Mouse (Mus musculus) heart, postnatal 0 days (tissue): Measurements from ENCODE around the gene D130052B06Rik. TPM values are rescaled to one million over a fixed set of nuclear protein-coding genes. Genes with fewer than 3 reads are reported as not detected.

Source experiments
- ATAC-seq: fragments of 200-750 bp; cut with Nextera tagmentation; 2 replicates; pipeline ENCODE4 v1.8.0; 2017; ENCODE audit warnings: low read depth, moderate number of reproducible peaks, moderate library complexity; ENCODE audit not compliant: insufficient read depth
- DNase-seq: peaks from one replicate; pipeline ENCODE4 v3.0.0-alpha.2; 2016; ENCODE audit warnings: low spot score
- H3K27ac ChIP-seq: fragments of 300-500 bp; sonication (generic); 2 replicates; pipeline ENCODE4 v1.5.1; 2014; ENCODE audit warnings: low read depth, mild to moderate bottlenecking
- H3K27me3 ChIP-seq: fragments of 300-500 bp; sonication (generic); 2 replicates; pipeline ENCODE4 v1.6.1; 2014; ENCODE audit warnings: low read length, mixed read lengths; ENCODE audit not compliant: control insufficient read depth, insufficient read depth
- H3K36me3 ChIP-seq: fragments of 300-500 bp; sonication (generic); replicated peaks from 2 replicates; pipeline ENCODE4 v1.6.1; 2014; ENCODE audit warnings: low read length, mixed read lengths; ENCODE audit not compliant: control insufficient read depth, insufficient read depth
- H3K4me1 ChIP-seq: fragments of 300-500 bp; sonication (generic); 2 replicates; pipeline ENCODE4 v1.6.1; 2014; ENCODE audit warnings: antibody characterized with exemption; ENCODE audit not compliant: control insufficient read depth, insufficient read depth
- H3K4me2 ChIP-seq: fragments of 300-500 bp; sonication (generic); 2 replicates; pipeline ENCODE4 v1.6.1; 2014; ENCODE audit warnings: low read depth, mild to moderate bottlenecking, low read length, moderate library complexity
- H3K4me3 ChIP-seq: fragments of 300-500 bp; sonication (generic); 2 replicates; pipeline ENCODE4 v1.5.1; 2014; ENCODE audit warnings: low read depth, low read length
- H3K9ac ChIP-seq: fragments of 300-500 bp; sonication (generic); replicated peaks from 2 replicates; pipeline ENCODE4 v1.6.1; 2014; ENCODE audit warnings: low read depth, low read length, mixed read lengths
- H3K9me3 ChIP-seq: fragments of 300-500 bp; sonication (generic); replicated peaks from 2 replicates; pipeline ENCODE4 v1.6.1; 2016; ENCODE audit warnings: low read length; ENCODE audit not compliant: control insufficient read depth
- CTCF ChIP-seq: IDR thresholded peaks from 2 replicates; pipeline ENCODE4 v1.5.1; 2016; ENCODE audit warnings: antibody characterized with exemption, control low read depth, low read depth
- EP300 ChIP-seq: IDR thresholded peaks from 2 replicates; pipeline ENCODE4 v1.6.1; 2016; ENCODE audit warnings: antibody characterized with exemption, low read depth
- WGBS: fragments of 180-500 bp; shearing (Covaris S2); extraction: QIAGEN DNeasy Blood & Tissue Kit; methylation state at CpG from one replicate; pipeline ENCODE4 v1.1.7; 2014; 5-methylcytosine and 5-hydroxymethylcytosine counted together
- polyA plus RNA-seq: library from polyadenylated mRNA; unstranded; fragments of >200 nt; fragmentation: Nextera tagmentation; extraction: Ambion mirVana; gene quantifications from 2 replicates; pipeline ENCODE4 v1.2.1, GENCODE M21; 2015
- total RNA-seq: library from RNA; depleted of rRNA; stranded (reverse); fragments of >200 nt; gene quantifications from 2 replicates; pipeline ENCODE4 v1.2.3, GENCODE M21; 2014; ENCODE audit warnings: low replicate concordance

Gene D130052B06Rik
- total and polyA plus RNA-seq, 2 experiments from 2014 or later, result not detected

GRCm38 (mm10) chr11:33578859-33579258 is 20.2 kb upstream of the D130052B06Rik start, which contains the start of gene Gabrp:
Gene Gabrp (minus strand): TSS chr11:33578959.
- Histone ChIP-seq H3K9me3 (no peaks in the 10 kb centered on the region), H3K36me3 (no peaks in the 10 kb centered on the region), H3K27ac (no peak within 1 kb of the TSS), H3K4me2 (no peak within 1 kb of the TSS), H3K9ac (no peak within 1 kb of the TSS), H3K4me1 (no peaks in the 10 kb centered on the region), H3K4me3 (no peak within 1 kb of the TSS), H3K27me3 (no peaks in the 10 kb centered on the region)
- 52% methylated on average over 6 of the region's 6 CpGs for WGBS
- DNase-seq (no peak), ATAC-seq (no peak)
- TF ChIP-seq EP300, result no peak
- no peak for TF ChIP-seq CTCF

- ATAC-seq (no peak), DNase-seq (no peak)
- TF ChIP-seq EP300, result no peak
- no peak for TF ChIP-seq CTCF
- H3K9ac ChIP-seq, result no peak overlapping the region
- no peaks in the 10 kb centered on the region for H3K9me3 ChIP-seq
- no peaks in the 10 kb centered on the region for H3K27me3 ChIP-seq
- no peaks in the 10 kb centered on the region for H3K4me1 ChIP-seq
- no peak overlapping the region for H3K4me3 ChIP-seq
- H3K27ac ChIP-seq, result no peak overlapping the region
- no peak overlapping the region for H3K4me2 ChIP-seq
- no peaks in the 10 kb centered on the region for H3K36me3 ChIP-seq
- 38% methylated on average over 3 of the region's 3 CpGs for WGBS
Measured at GRCm38 (mm10) chr11:33579621-33580020, 19.5 kb upstream of the D130052B06Rik start.

GRCm38 (mm10) chr11:33586614-33587013 is 12.5 kb upstream of the D130052B06Rik start:
- TF ChIP-seq EP300, result no peak
- no peak for TF ChIP-seq CTCF
- Histone ChIP-seq H3K4me2 (no peak overlapping the region), H3K27me3 (no peaks in the 10 kb centered on the region), H3K27ac (no peak overlapping the region), H3K9ac (no peak overlapping the region), H3K4me1 (no peaks in the 10 kb centered on the region), H3K36me3 (no peaks in the 10 kb centered on the region), H3K9me3 (no peaks in the 10 kb centered on the region), H3K4me3 (no peak overlapping the region)
- WGBS, result 69% methylated on average over 6 of the region's 6 CpGs
- ATAC-seq (no peak), DNase-seq (no peak)

- H3K4me3 ChIP-seq, result no peak overlapping the region
- no peak overlapping the region for H3K4me2 ChIP-seq
- H3K36me3 ChIP-seq, result no peaks in the 10 kb centered on the region
- no peaks in the 10 kb centered on the region for H3K9me3 ChIP-seq
- no peak overlapping the region for H3K27ac ChIP-seq
- ATAC-seq (no peak), DNase-seq (no peak)
- no peak for TF ChIP-seq CTCF
- no peak for TF ChIP-seq EP300
- 74% methylated on average over 3 of the region's 3 CpGs for WGBS
- H3K4me1 ChIP-seq, result no peaks in the 10 kb centered on the region
- H3K9ac ChIP-seq, result no peak overlapping the region
- H3K27me3 ChIP-seq, result no peaks in the 10 kb centered on the region
Measured at GRCm38 (mm10) chr11:33590771-33591170, 8.3 kb upstream of the D130052B06Rik start.

GRCm38 (mm10) chr11:33592826-33593225 is 6.3 kb upstream of the D130052B06Rik start:
- no peak for ATAC-seq
- Histone ChIP-seq H3K27me3 (no peaks in the 10 kb centered on the region), H3K36me3 (no peaks in the 10 kb centered on the region), H3K27ac (no peak overlapping the region), H3K4me2 (no peak overlapping the region), H3K4me3 (no peak overlapping the region), H3K9me3 (no peaks in the 10 kb centered on the region), H3K4me1 (no peaks in the 10 kb centered on the region), H3K9ac (no peak overlapping the region)
- 76% methylated on average over 4 of the region's 4 CpGs for WGBS
- DNase-seq, result no peak
- TF ChIP-seq CTCF, result no peak
- TF ChIP-seq EP300, result no peak

- WGBS, result 65% methylated on average over 4 of the region's 4 CpGs
- H3K4me2 ChIP-seq, result no peak overlapping the region
- TF ChIP-seq EP300 (no peak), CTCF (no peak)
Measured at GRCm38 (mm10) chr11:33596655-33597054, 2.4 kb upstream of the D130052B06Rik start.

More at GRCm38 (mm10) chr11:33596655-33597054, 2.4 kb upstream of the D130052B06Rik start:
- H3K9ac ChIP-seq, result no peak overlapping the region
- no peak for ATAC-seq
- H3K9me3 ChIP-seq, result no peaks in the 10 kb centered on the region
- H3K4me3 ChIP-seq, result no peak overlapping the region
- H3K27me3 ChIP-seq, result no peaks in the 10 kb centered on the region
- H3K4me1 ChIP-seq, result no peaks in the 10 kb centered on the region
- H3K27ac ChIP-seq, result no peak overlapping the region
- H3K36me3 ChIP-seq, result no peaks in the 10 kb centered on the region
- no peak for DNase-seq
